Mouse (Mus musculus): Measurements from ENCODE around the gene Gm5591. TPM values are rescaled to one million over a fixed set of nuclear protein-coding genes. Genes with fewer than 3 reads are reported as not detected.
"Not testable (repeated sequence)": the region's sequence is repeated elsewhere in the genome, so short reads cannot be mapped to it uniquely, and the experiment has no call there.

The Gm5591 gene
- not detected in 2 replicates for total RNA-seq (2015; ENCODE audit: low replicate concordance)
- not detected in 2 replicates for total RNA-seq (2017; ENCODE audit: low replicate concordance)

- not testable (repeated sequence) for ATAC-seq (replicated peaks; ENCODE audit: low FRiP score, poor library complexity, severe bottlenecking)
Measured at GRCm38 (mm10) chr7:38528093-38528492, at the start of gene Gm5591. Gm5591 (minus strand) TSS chr7:38528193.

DNA sequence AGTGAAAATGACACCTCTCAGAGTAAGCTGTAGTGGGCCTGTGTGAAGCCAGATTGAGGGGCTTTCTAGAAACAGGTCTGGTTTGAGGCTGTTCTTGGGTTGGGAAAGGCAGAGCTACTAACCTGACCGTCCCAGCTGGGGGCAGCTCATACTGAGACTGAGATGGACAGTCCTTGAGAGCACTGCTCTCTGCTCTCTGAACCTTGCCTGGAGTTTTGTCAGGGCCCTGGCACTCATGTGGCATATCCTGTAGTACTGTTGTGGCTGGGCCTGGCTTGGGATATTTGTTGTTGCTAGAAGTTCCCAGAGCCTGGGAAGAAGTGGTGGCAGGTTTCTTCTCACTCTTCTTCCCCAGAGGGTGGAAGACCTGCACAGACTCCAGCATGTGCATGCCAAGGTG lies 39.5 kb downstream of the Gm5591 start:
- not testable (repeated sequence) for ATAC-seq (replicated peaks; ENCODE audit: low FRiP score, poor library complexity, severe bottlenecking)
